Mouse (Mus musculus): ENCODE measurements around the gene Tenm4. TPM values are rescaled to one million over a fixed set of nuclear protein-coding genes. Genes with fewer than 3 reads are reported as not detected.

Tenm4 gene
- polyA plus RNA-seq, 1 experiment from 2014 or later, result 31.3 TPM

GRCm38 (mm10) chr7:96240661-96241060, 69.6 kb downstream of the Tenm4 start:
- Histone ChIP-seq H3K36me3 (ENCODE audit: control insufficient read depth, insufficient read depth, low read length) (no peaks in the 10 kb centered on the region), H3K9ac (ENCODE audit: low read depth, low read length) (no peak overlapping the region), H3K27ac (replicated peaks; ENCODE audit: low read depth, low read length) (peak overlapping the region; percentile 15; the same call in 1 of the 2 replicates), H3K4me3 (ENCODE audit: low read depth, low read length) (no peak overlapping the region), H3K9me3 (ENCODE audit: control insufficient read depth, low read length) (no peaks in the 10 kb centered on the region), H3K4me1 (ENCODE audit: control insufficient read depth, insufficient read depth, low read length) (peaks cover 18% of the 10 kb centered on the region; the same call in 1 of the 2 replicates), H3K4me2 (ENCODE audit: low read depth, low read length) (no peak overlapping the region), H3K27me3 (replicated peaks; ENCODE audit: control insufficient read depth, insufficient read depth, low read length) (no peaks in the 10 kb centered on the region)
- ATAC-seq (ENCODE audit: low read depth), result peak; percentile 72; the same call in 1 of the 2 replicates
- DNase-seq (ENCODE audit: low spot score), result peak; percentile 79
- 43% methylated on average over 2 of the region's 2 CpGs for WGBS

- Histone ChIP-seq H3K4me3 (ENCODE audit: low read depth, low read length) (no peak overlapping the region), H3K9ac (ENCODE audit: low read depth, low read length) (no peak overlapping the region), H3K4me2 (ENCODE audit: low read depth, low read length) (no peak overlapping the region), H3K4me1 (ENCODE audit: control insufficient read depth, insufficient read depth, low read length) (peaks cover 18% of the 10 kb centered on the region; the same call in 1 of the 2 replicates), H3K27ac (replicated peaks; ENCODE audit: low read depth, low read length) (no peak overlapping the region), H3K36me3 (ENCODE audit: control insufficient read depth, insufficient read depth, low read length) (no peaks in the 10 kb centered on the region), H3K27me3 (replicated peaks; ENCODE audit: control insufficient read depth, insufficient read depth, low read length) (no peaks in the 10 kb centered on the region), H3K9me3 (ENCODE audit: control insufficient read depth, low read length) (no peaks in the 10 kb centered on the region)
- ATAC-seq (ENCODE audit: low read depth) (no peak), DNase-seq (ENCODE audit: low spot score) (peak; percentile 70)
- WGBS, result 49% methylated on average over 4 of the region's 4 CpGs
Measured at GRCm38 (mm10) chr7:96242328-96243185, 71.5 kb downstream of the Tenm4 start.

- Histone ChIP-seq H3K36me3 (ENCODE audit: control insufficient read depth, insufficient read depth, low read length) (peaks cover 5% of the 10 kb centered on the region; the same call in 1 of the 2 replicates), H3K4me2 (ENCODE audit: low read depth, low read length) (no peak overlapping the region), H3K27ac (replicated peaks; ENCODE audit: low read depth, low read length) (no peak overlapping the region), H3K9me3 (ENCODE audit: control insufficient read depth, low read length) (peaks cover 5% of the 10 kb centered on the region; the same call in 1 of the 2 replicates), H3K27me3 (replicated peaks; ENCODE audit: control insufficient read depth, insufficient read depth, low read length) (no peaks in the 10 kb centered on the region), H3K9ac (ENCODE audit: low read depth, low read length) (no peak overlapping the region), H3K4me3 (ENCODE audit: low read depth, low read length) (no peak overlapping the region), H3K4me1 (ENCODE audit: control insufficient read depth, insufficient read depth, low read length) (peaks cover 16% of the 10 kb centered on the region; the same call in 1 of the 2 replicates)
- DNase-seq (ENCODE audit: low spot score) (no peak), ATAC-seq (ENCODE audit: low read depth) (no peak)
- WGBS, result 61% methylated on average over 1 of the region's 1 CpGs
Measured at GRCm38 (mm10) chr7:96244796-96245195, 73.8 kb downstream of the Tenm4 start.

- no peaks in the 10 kb centered on the region for H3K9me3 ChIP-seq (ENCODE audit: control insufficient read depth, low read length)
- H3K4me2 ChIP-seq (ENCODE audit: low read depth, low read length), result no peak overlapping the region
- no peaks in the 10 kb centered on the region for H3K27me3 ChIP-seq (replicated peaks; ENCODE audit: control insufficient read depth, insufficient read depth, low read length)
- WGBS, result 77% methylated on average over 6 of the region's 6 CpGs
- no peak overlapping the region for H3K4me3 ChIP-seq (ENCODE audit: low read depth, low read length)
- no peak overlapping the region for H3K9ac ChIP-seq (ENCODE audit: low read depth, low read length)
- DNase-seq (ENCODE audit: low spot score) (peak; percentile 17), ATAC-seq (ENCODE audit: low read depth) (no peak)
- no peaks in the 10 kb centered on the region for H3K36me3 ChIP-seq (ENCODE audit: control insufficient read depth, insufficient read depth, low read length)
- H3K27ac ChIP-seq (replicated peaks; ENCODE audit: low read depth, low read length), result no peak overlapping the region
- H3K4me1 ChIP-seq (ENCODE audit: control insufficient read depth, insufficient read depth, low read length), result no peaks in the 10 kb centered on the region
Measured at GRCm38 (mm10) chr7:96259630-96260029, 88.6 kb downstream of the Tenm4 start.

- ATAC-seq (ENCODE audit: low read depth), result no peak
- Histone ChIP-seq H3K36me3 (ENCODE audit: control insufficient read depth, insufficient read depth, low read length) (no peaks in the 10 kb centered on the region), H3K4me3 (ENCODE audit: low read depth, low read length) (no peak overlapping the region), H3K27me3 (replicated peaks; ENCODE audit: control insufficient read depth, insufficient read depth, low read length) (no peaks in the 10 kb centered on the region), H3K9me3 (ENCODE audit: control insufficient read depth, low read length) (no peaks in the 10 kb centered on the region), H3K9ac (ENCODE audit: low read depth, low read length) (no peak overlapping the region), H3K27ac (replicated peaks; ENCODE audit: low read depth, low read length) (no peak overlapping the region), H3K4me2 (ENCODE audit: low read depth, low read length) (no peak overlapping the region), H3K4me1 (ENCODE audit: control insufficient read depth, insufficient read depth, low read length) (peaks cover 7% of the 10 kb centered on the region; the same call in 1 of the 2 replicates)
- DNase-seq (ENCODE audit: low spot score), result no peak
Measured at GRCm38 (mm10) chr7:96262182-96262581, 91.1 kb downstream of the Tenm4 start.

GRCm38 (mm10) chr7:96265941-96266340, 94.9 kb downstream of the Tenm4 start:
- no peak overlapping the region for H3K4me3 ChIP-seq (ENCODE audit: low read depth, low read length)
- DNase-seq (ENCODE audit: low spot score) (peak; percentile 67), ATAC-seq (ENCODE audit: low read depth) (no peak)
- H3K9me3 ChIP-seq (ENCODE audit: control insufficient read depth, low read length), result no peaks in the 10 kb centered on the region
- H3K27me3 ChIP-seq (replicated peaks; ENCODE audit: control insufficient read depth, insufficient read depth, low read length), result no peaks in the 10 kb centered on the region
- peaks cover 7% of the 10 kb centered on the region; the same call in 1 of the 2 replicates for H3K4me1 ChIP-seq (ENCODE audit: control insufficient read depth, insufficient read depth, low read length)
- no peak overlapping the region for H3K9ac ChIP-seq (ENCODE audit: low read depth, low read length)
- WGBS, result 27% methylated on average over 1 of the region's 1 CpGs
- no peaks in the 10 kb centered on the region for H3K36me3 ChIP-seq (ENCODE audit: control insufficient read depth, insufficient read depth, low read length)
- H3K4me2 ChIP-seq (ENCODE audit: low read depth, low read length), result no peak overlapping the region
- H3K27ac ChIP-seq (replicated peaks; ENCODE audit: low read depth, low read length), result no peak overlapping the region

GRCm38 (mm10) chr7:96267266-96267665, 96.2 kb downstream of the Tenm4 start:
- peak; percentile 86 for DNase-seq (ENCODE audit: low spot score)
- Histone ChIP-seq H3K27me3 (replicated peaks; ENCODE audit: control insufficient read depth, insufficient read depth, low read length) (no peaks in the 10 kb centered on the region), H3K9me3 (ENCODE audit: control insufficient read depth, low read length) (no peaks in the 10 kb centered on the region), H3K27ac (replicated peaks; ENCODE audit: low read depth, low read length) (no peak overlapping the region), H3K4me3 (ENCODE audit: low read depth, low read length) (no peak overlapping the region), H3K4me1 (ENCODE audit: control insufficient read depth, insufficient read depth, low read length) (peaks cover 7% of the 10 kb centered on the region; the same call in 1 of the 2 replicates), H3K9ac (ENCODE audit: low read depth, low read length) (no peak overlapping the region), H3K4me2 (ENCODE audit: low read depth, low read length) (no peak overlapping the region), H3K36me3 (ENCODE audit: control insufficient read depth, insufficient read depth, low read length) (no peaks in the 10 kb centered on the region)
- peak; percentile 39; the same call in 1 of the 2 replicates for ATAC-seq (ENCODE audit: low read depth)
- WGBS, result 31% methylated on average over 6 of the region's 6 CpGs

GRCm38 (mm10) chr7:96270684-96271083, 99.6 kb downstream of the Tenm4 start:
- Histone ChIP-seq H3K27me3 (replicated peaks; ENCODE audit: control insufficient read depth, insufficient read depth, low read length) (no peaks in the 10 kb centered on the region), H3K27ac (replicated peaks; ENCODE audit: low read depth, low read length) (no peak overlapping the region), H3K36me3 (ENCODE audit: control insufficient read depth, insufficient read depth, low read length) (no peaks in the 10 kb centered on the region), H3K9me3 (ENCODE audit: control insufficient read depth, low read length) (no peaks in the 10 kb centered on the region), H3K4me2 (ENCODE audit: low read depth, low read length) (no peak overlapping the region), H3K9ac (ENCODE audit: low read depth, low read length) (no peak overlapping the region), H3K4me1 (ENCODE audit: control insufficient read depth, insufficient read depth, low read length) (peaks cover 5% of the 10 kb centered on the region; the same call in 1 of the 2 replicates), H3K4me3 (ENCODE audit: low read depth, low read length) (no peak overlapping the region)
- ATAC-seq (ENCODE audit: low read depth) (no peak), DNase-seq (ENCODE audit: low spot score) (no peak)
- WGBS, result 48% methylated on average over 4 of the region's 4 CpGs
